Mouse (Mus musculus) hindbrain, embryonic 14.5 days (tissue): Measurements from ENCODE around the gene Tdrd3. TPM values are rescaled to one million over a fixed set of nuclear protein-coding genes. Genes with fewer than 3 reads are reported as not detected.

Experiments
- ATAC-seq: fragments of 200-750 bp; cut with Nextera tagmentation; 2 replicates; pipeline ENCODE4 v1.8.0; 2017; ENCODE audit warnings: moderate number of reproducible peaks, mild to moderate bottlenecking, moderate TSS enrichment, moderate library complexity; ENCODE audit not compliant: low FRiP score
- DNase-seq: peaks from one replicate; pipeline ENCODE4 v3.0.0-alpha.2; 2015; ENCODE audit warnings: low spot score
- H3K27ac ChIP-seq: fragments of 300-500 bp; sonication (generic); 2 replicates; pipeline ENCODE4 v1.5.1; 2014; ENCODE audit warnings: mild to moderate bottlenecking, moderate library complexity
- H3K27me3 ChIP-seq: fragments of 300-500 bp; sonication (generic); 2 replicates; pipeline ENCODE4 v1.6.1; 2014; ENCODE audit warnings: mild to moderate bottlenecking, low read length, mixed read lengths; ENCODE audit not compliant: control insufficient read depth, insufficient read depth
- H3K36me3 ChIP-seq: fragments of 300-500 bp; sonication (generic); replicated peaks from 2 replicates; pipeline ENCODE4 v1.6.1; 2014; ENCODE audit not compliant: control insufficient read depth, insufficient read depth
- H3K4me1 ChIP-seq: fragments of 300-500 bp; sonication (generic); replicated peaks from 2 replicates; pipeline ENCODE4 v1.6.1; 2014; ENCODE audit warnings: antibody characterized with exemption, low read length, mixed read lengths; ENCODE audit not compliant: control insufficient read depth, insufficient read depth
- H3K4me2 ChIP-seq: fragments of 300-500 bp; sonication (generic); replicated peaks from 2 replicates; pipeline ENCODE4 v1.6.1; 2014; ENCODE audit warnings: mild to moderate bottlenecking, moderate library complexity
- H3K4me3 ChIP-seq: fragments of 300-500 bp; sonication (generic); replicated peaks from 2 replicates; pipeline ENCODE4 v1.5.1; 2014; ENCODE audit warnings: mild to moderate bottlenecking, low read length
- H3K9ac ChIP-seq: fragments of 300-500 bp; sonication (generic); 2 replicates; pipeline ENCODE4 v1.6.1; 2014
- H3K9me3 ChIP-seq: fragments of 300-500 bp; sonication (generic); 2 replicates; pipeline ENCODE4 v1.6.1; 2016; ENCODE audit warnings: low read length; ENCODE audit not compliant: control insufficient read depth
- WGBS: fragments of 180-500 bp; shearing (Covaris S2); extraction: QIAGEN DNeasy Blood & Tissue Kit; methylation state at CpG from one replicate; pipeline ENCODE4 v1.1.7; 2014; 5-methylcytosine and 5-hydroxymethylcytosine counted together
- polyA plus RNA-seq: library from polyadenylated mRNA; unstranded; fragments of >200 nt; fragmentation: Nextera tagmentation; extraction: Ambion mirVana; gene quantifications from 2 replicates; pipeline ENCODE4 v1.2.1, GENCODE M21; 2014

The Tdrd3 gene
- polyA plus RNA-seq, 1 experiment from 2014 or later, result 45.9 TPM

DNA sequence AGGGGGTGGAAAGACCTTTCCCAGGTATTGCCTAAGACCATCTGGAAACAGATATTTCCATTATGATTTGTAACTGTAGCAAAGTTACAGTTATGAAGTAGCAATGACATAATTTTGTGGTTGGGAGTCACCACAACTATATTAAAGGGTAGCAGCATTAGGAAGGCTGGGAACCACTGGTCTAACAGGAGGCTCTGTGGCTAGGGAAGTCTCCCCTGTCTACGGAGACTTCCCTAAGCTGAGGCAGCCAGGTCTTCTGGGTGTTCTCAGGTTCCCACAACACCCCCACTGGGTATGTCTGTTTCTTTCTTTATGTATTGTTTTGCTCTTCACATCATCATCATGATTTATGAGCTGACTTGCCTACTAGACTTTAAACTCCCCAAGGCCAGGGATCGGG, 153.0 kb downstream of the Tdrd3 start:
- H3K9me3 ChIP-seq, result no peaks in the 10 kb centered on the region
- ATAC-seq, result no peak
- no peaks in the 10 kb centered on the region for H3K36me3 ChIP-seq
- no peak overlapping the region for H3K27ac ChIP-seq
- no peak for DNase-seq
- H3K9ac ChIP-seq, result no peak overlapping the region
- no peak overlapping the region for H3K4me2 ChIP-seq
- H3K4me3 ChIP-seq, result no peak overlapping the region
- H3K4me1 ChIP-seq, result peaks cover 12% of the 10 kb centered on the region; the same call in 1 of the 2 replicates
- 98% methylated on average over 2 of the region's 2 CpGs for WGBS
- H3K27me3 ChIP-seq, result no peaks in the 10 kb centered on the region

DNA sequence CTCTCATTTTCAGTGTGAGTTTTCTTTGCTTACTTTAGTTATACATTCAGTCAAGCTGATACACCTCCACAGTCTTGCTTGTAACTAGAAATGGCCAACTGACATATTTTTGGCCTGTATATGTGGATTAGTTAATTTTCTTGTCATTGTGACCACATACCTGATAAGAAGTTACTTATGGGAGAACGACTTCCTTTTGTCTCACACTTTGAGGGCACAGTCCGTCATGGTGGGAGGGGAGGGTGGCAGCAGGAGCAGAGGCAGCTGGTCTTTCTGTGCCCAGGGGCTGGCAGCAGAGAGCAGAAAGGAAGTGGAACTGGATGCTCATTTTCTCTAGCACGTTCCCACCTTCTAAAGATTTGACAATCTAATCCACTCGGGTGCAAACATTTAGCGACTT, 156.0 kb downstream of the Tdrd3 start:
- Histone ChIP-seq H3K4me3 (no peak overlapping the region), H3K4me2 (no peak overlapping the region), H3K9me3 (no peaks in the 10 kb centered on the region), H3K9ac (no peak overlapping the region), H3K4me1 (peaks cover 12% of the 10 kb centered on the region; the same call in 1 of the 2 replicates), H3K36me3 (no peaks in the 10 kb centered on the region), H3K27me3 (no peaks in the 10 kb centered on the region), H3K27ac (no peak overlapping the region)
- no peak for ATAC-seq
- WGBS, result 66% methylated on average over 5 of the region's 5 CpGs
- DNase-seq, result no peak

GRCm38 (mm10) chr14:87582610-87583009, 166.2 kb downstream of the Tdrd3 start:
- Histone ChIP-seq H3K9me3 (no peaks in the 10 kb centered on the region), H3K36me3 (no peaks in the 10 kb centered on the region), H3K4me1 (no peaks in the 10 kb centered on the region), H3K27ac (no peak overlapping the region), H3K4me2 (no peak overlapping the region), H3K4me3 (no peak overlapping the region), H3K9ac (no peak overlapping the region), H3K27me3 (no peaks in the 10 kb centered on the region)
- WGBS, result 88% methylated on average over 3 of the region's 3 CpGs
- DNase-seq, result no peak
- ATAC-seq, result no peak
